Mouse (Mus musculus): ENCODE data around the gene Rnf144b.

DNA sequence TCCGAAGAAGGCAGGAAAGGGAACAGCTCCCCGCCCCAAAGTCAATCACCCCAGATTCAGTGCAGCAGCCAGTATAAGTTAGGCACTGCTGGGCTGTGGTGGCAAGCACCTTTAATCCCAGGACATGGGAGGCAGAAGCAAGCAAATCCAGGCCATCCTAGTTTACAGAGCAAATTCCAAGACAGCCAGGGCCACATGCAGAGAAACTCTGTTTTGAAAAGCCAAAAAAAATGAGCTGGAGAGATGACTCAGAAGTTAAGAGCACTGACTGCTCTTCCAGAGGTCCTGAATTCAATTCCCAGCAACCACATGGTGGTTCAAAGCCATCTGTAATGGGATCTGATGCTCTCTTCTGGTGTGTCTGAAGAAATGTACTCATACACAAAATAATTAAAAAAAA lies 28.7 kb upstream of the Rnf144b start:
- no peak for TF ChIP-seq POLR2A (IDR thresholded peaks at IDR 0.05; ENCODE audit: control insufficient read depth, extremely low read depth, insufficient read depth, low read length, poor library complexity)
- no peak for TF ChIP-seq CTCF (IDR thresholded peaks at IDR 0.05; ENCODE audit: borderline replicate concordance, control insufficient read depth, extremely low read depth, insufficient read depth, low read length, poor library complexity)

All from thymus, adult 2 months (tissue).